Mouse (Mus musculus): ENCODE measurements around the gene Intu. TPM values are rescaled to one million over a fixed set of nuclear protein-coding genes. Genes with fewer than 3 reads are reported as not detected.

Intu gene
- 2.7 and 3.7 TPM in 2 replicates for polyA plus RNA-seq (2015; fragmentation: Nextera tagmentation; extraction: Ambion mirVana)

DNA sequence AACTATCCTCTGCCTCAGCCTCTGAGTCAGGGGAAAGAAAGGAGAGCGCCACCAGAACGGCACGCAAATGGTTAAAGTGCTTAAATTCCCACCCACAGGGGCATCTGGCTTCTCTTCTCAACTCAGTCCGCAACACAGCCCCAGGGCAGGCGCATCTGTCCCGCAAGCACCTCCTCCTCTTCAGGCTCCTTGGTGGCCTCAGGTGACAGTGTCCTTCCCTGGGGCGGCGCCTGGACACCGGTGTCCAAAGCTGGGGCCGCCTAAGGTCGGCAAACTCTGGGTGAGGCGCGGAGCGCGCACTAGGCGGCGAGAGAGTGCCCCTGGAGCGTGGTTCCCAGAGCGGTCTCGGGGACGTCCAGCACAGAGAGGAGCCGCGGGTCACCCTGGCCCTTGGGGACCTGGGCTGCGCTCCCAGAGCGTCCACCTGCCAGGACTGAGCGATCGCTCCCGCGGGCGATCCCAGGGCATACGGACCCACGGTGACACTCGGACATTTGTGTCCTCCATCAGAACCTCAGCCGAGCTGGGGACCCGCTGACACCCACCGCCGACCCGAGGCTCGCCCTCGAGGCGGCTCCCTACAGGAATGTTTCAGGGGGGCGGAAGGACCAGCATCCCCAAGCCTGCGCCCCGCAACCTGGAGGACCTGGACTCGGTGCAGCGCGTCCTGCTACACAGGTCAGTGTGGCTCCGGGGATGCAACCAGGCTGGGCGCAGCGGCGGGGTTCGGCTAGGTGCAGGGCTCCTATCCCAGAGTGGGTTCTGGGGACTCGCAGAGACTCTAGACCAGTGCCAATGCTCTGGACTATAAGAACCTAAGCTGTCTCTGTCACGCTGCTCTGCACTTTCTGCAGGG lies at the start of gene Intu:
TSS of gene Intu (plus strand) at position 1 of the 856 bp plus-strand sequence.
- H3K9me3 ChIP-seq (replicated peaks; ENCODE audit: control insufficient read depth, low read length): peaks cover 3% of the 10 kb centered on the region; the same call in 1 of the 2 replicates
- peak within 1 kb of the TSS; percentile 72 for H3K9ac ChIP-seq (ENCODE audit: low read length)
- peak within 1 kb of the TSS; percentile 99 for H3K4me2 ChIP-seq (ENCODE audit: low read depth, low read length)
- H3K27ac ChIP-seq (ENCODE audit: low read length): no peak within 1 kb of the TSS
- ATAC-seq (replicated peaks; ENCODE audit: extremely low read depth, insufficient read depth, low FRiP score): peak; percentile 84
- peak within 1 kb of the TSS; percentile 70 for H3K4me3 ChIP-seq (ENCODE audit: low read length)
- H3K27me3 ChIP-seq (ENCODE audit: control insufficient read depth, insufficient read depth, low read length): peaks cover 12% of the 10 kb centered on the region
- H3K36me3 ChIP-seq (ENCODE audit: control insufficient read depth, insufficient read depth): no peaks in the 10 kb centered on the region
- peaks cover 23% of the 10 kb centered on the region for H3K4me1 ChIP-seq (ENCODE audit: control insufficient read depth, insufficient read depth, low read length)
- WGBS: under 1% methylated on average over 54 of the region's 54 CpGs

DNA sequence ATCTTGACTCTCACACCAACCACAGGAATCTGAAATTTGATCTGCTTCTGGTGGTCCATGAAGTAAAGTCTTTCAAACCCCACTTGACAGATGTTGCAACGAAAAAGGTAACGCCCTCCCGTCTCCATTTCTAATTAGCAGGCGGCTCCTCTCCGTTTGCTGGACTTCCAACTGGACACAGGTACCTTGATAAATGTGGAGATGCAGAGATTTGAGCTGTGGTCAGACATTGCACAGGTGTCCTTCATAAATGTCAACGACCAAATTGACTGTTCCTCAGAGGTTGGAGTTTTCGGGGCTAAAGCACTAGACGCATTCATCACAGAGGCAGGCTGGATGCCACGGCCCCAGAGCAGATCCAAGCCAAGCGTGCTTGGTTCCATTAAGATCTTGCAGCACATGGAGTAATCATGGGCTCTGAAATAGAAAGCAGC lies 47.8 kb upstream of the Intu start:
- Histone ChIP-seq H3K27ac (ENCODE audit: low read length) (no peak overlapping the region), H3K9ac (ENCODE audit: low read length) (no peak overlapping the region), H3K27me3 (ENCODE audit: control insufficient read depth, insufficient read depth, low read length) (no peaks in the 10 kb centered on the region), H3K4me2 (ENCODE audit: low read depth, low read length) (peak overlapping the region; percentile 34; the same call in 1 of the 2 replicates), H3K9me3 (replicated peaks; ENCODE audit: control insufficient read depth, low read length) (no peaks in the 10 kb centered on the region), H3K4me1 (ENCODE audit: control insufficient read depth, insufficient read depth, low read length) (no peaks in the 10 kb centered on the region), H3K4me3 (ENCODE audit: low read length) (no peak overlapping the region), H3K36me3 (ENCODE audit: control insufficient read depth, insufficient read depth) (no peaks in the 10 kb centered on the region)
- no peak for ATAC-seq (replicated peaks; ENCODE audit: extremely low read depth, insufficient read depth, low FRiP score)
- WGBS: 44% methylated on average over 10 of the region's 10 CpGs

- no peak overlapping the region for H3K4me3 ChIP-seq (ENCODE audit: low read length)
- no peak overlapping the region for H3K4me2 ChIP-seq (ENCODE audit: low read depth, low read length)
- 90% methylated on average over 4 of the region's 4 CpGs for WGBS
- H3K9me3 ChIP-seq (replicated peaks; ENCODE audit: control insufficient read depth, low read length): peaks cover 6% of the 10 kb centered on the region; the same call in 1 of the 2 replicates
- no peak overlapping the region for H3K9ac ChIP-seq (ENCODE audit: low read length)
- no peaks in the 10 kb centered on the region for H3K4me1 ChIP-seq (ENCODE audit: control insufficient read depth, insufficient read depth, low read length)
- no peak overlapping the region for H3K27ac ChIP-seq (ENCODE audit: low read length)
- ATAC-seq (replicated peaks; ENCODE audit: extremely low read depth, insufficient read depth, low FRiP score): no peak
- H3K27me3 ChIP-seq (ENCODE audit: control insufficient read depth, insufficient read depth, low read length): no peaks in the 10 kb centered on the region
- no peaks in the 10 kb centered on the region for H3K36me3 ChIP-seq (ENCODE audit: control insufficient read depth, insufficient read depth)
These were observed 43.7 kb upstream of the Intu start for GRCm38 (mm10) chr3:40487381-40487780.

DNA sequence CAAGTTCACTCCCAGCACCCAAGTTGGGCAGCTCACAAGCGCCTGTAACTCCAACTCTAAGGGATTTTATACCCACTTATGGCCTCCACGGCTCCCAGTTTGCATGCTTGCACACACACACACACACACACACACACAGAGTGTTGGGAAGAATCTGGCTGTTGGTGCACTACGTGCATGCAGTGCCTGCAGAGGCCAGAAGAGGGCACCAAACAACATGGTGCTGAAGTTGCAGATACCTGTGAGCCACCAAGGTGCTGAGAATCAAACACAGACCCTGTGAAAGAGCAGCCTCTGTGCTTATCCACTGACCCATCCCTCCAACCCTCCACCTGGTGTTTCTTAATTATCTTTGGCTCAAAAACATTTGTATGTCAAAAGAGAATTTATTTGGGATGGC lies 39.3 kb upstream of the Intu start:
- 83% methylated on average over 3 of the region's 3 CpGs for WGBS
- Histone ChIP-seq H3K27ac (ENCODE audit: low read length) (no peak overlapping the region), H3K27me3 (ENCODE audit: control insufficient read depth, insufficient read depth, low read length) (no peaks in the 10 kb centered on the region), H3K36me3 (ENCODE audit: control insufficient read depth, insufficient read depth) (no peaks in the 10 kb centered on the region), H3K9me3 (replicated peaks; ENCODE audit: control insufficient read depth, low read length) (peaks cover 6% of the 10 kb centered on the region; the same call in 1 of the 2 replicates), H3K4me2 (ENCODE audit: low read depth, low read length) (no peak overlapping the region), H3K4me3 (ENCODE audit: low read length) (no peak overlapping the region), H3K4me1 (ENCODE audit: control insufficient read depth, insufficient read depth, low read length) (peaks cover 2% of the 10 kb centered on the region; the same call in 1 of the 2 replicates), H3K9ac (ENCODE audit: low read length) (no peak overlapping the region)
- no peak for ATAC-seq (replicated peaks; ENCODE audit: extremely low read depth, insufficient read depth, low FRiP score)

GRCm38 (mm10) chr3:40498898-40499297 lies 32.2 kb upstream of the Intu start:
- H3K27ac ChIP-seq (ENCODE audit: low read length): no peak overlapping the region
- no peak for ATAC-seq (replicated peaks; ENCODE audit: extremely low read depth, insufficient read depth, low FRiP score)
- WGBS: 85% methylated on average over 3 of the region's 3 CpGs
- H3K4me1 ChIP-seq (ENCODE audit: control insufficient read depth, insufficient read depth, low read length): no peaks in the 10 kb centered on the region
- no peaks in the 10 kb centered on the region for H3K36me3 ChIP-seq (ENCODE audit: control insufficient read depth, insufficient read depth)
- H3K9me3 ChIP-seq (replicated peaks; ENCODE audit: control insufficient read depth, low read length): no peaks in the 10 kb centered on the region
- H3K4me2 ChIP-seq (ENCODE audit: low read depth, low read length): no peak overlapping the region
- H3K9ac ChIP-seq (ENCODE audit: low read length): no peak overlapping the region
- H3K27me3 ChIP-seq (ENCODE audit: control insufficient read depth, insufficient read depth, low read length): no peaks in the 10 kb centered on the region
- no peak overlapping the region for H3K4me3 ChIP-seq (ENCODE audit: low read length)

DNA sequence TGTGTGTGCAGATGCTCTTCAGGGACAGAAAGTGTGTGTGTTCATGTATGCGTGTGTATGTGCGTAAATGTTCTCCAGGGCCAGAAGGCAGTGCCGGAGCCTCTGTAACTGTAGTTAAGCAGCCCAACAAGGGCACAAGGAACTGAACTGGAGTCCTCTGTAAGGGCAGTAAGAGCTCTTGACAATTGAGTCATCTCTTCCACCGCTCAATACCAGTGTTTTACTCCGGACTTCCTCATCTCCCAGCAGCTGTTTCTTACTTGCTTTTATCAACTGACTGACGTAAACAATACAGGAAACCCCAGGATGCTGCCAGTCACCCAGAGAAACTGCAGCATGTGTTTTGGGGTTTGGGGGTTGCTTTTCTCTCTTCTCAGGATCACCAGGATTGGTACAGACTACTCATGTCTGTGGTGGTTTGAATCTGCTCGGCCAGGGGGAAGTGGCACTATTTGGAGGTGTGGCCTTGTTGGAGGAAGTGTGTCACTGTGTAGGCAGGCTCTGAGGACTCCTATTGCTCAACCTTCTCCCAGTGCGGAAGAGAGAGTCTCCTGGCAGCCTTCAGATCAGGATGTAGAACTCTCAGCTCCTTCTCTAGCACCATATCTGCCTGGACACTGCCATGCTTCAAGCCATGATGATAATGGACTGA lies 30.8 kb upstream of the Intu start:
- H3K36me3 ChIP-seq (ENCODE audit: control insufficient read depth, insufficient read depth): no peaks in the 10 kb centered on the region
- 79% methylated on average over 8 of the region's 8 CpGs for WGBS
- H3K27ac ChIP-seq (ENCODE audit: low read length): no peak overlapping the region
- no peak overlapping the region for H3K4me3 ChIP-seq (ENCODE audit: low read length)
- H3K4me2 ChIP-seq (ENCODE audit: low read depth, low read length): no peak overlapping the region
- no peaks in the 10 kb centered on the region for H3K27me3 ChIP-seq (ENCODE audit: control insufficient read depth, insufficient read depth, low read length)
- ATAC-seq (replicated peaks; ENCODE audit: extremely low read depth, insufficient read depth, low FRiP score): no peak
- no peaks in the 10 kb centered on the region for H3K4me1 ChIP-seq (ENCODE audit: control insufficient read depth, insufficient read depth, low read length)
- H3K9me3 ChIP-seq (replicated peaks; ENCODE audit: control insufficient read depth, low read length): no peaks in the 10 kb centered on the region
- no peak overlapping the region for H3K9ac ChIP-seq (ENCODE audit: low read length)

- Histone ChIP-seq H3K9me3 (replicated peaks; ENCODE audit: control insufficient read depth, low read length) (no peaks in the 10 kb centered on the region), H3K4me2 (ENCODE audit: low read depth, low read length) (no peak overlapping the region), H3K36me3 (ENCODE audit: control insufficient read depth, insufficient read depth) (no peaks in the 10 kb centered on the region), H3K4me3 (ENCODE audit: low read length) (no peak overlapping the region), H3K27ac (ENCODE audit: low read length) (no peak overlapping the region), H3K27me3 (ENCODE audit: control insufficient read depth, insufficient read depth, low read length) (no peaks in the 10 kb centered on the region), H3K9ac (ENCODE audit: low read length) (no peak overlapping the region), H3K4me1 (ENCODE audit: control insufficient read depth, insufficient read depth, low read length) (no peaks in the 10 kb centered on the region)
- no peak for ATAC-seq (replicated peaks; ENCODE audit: extremely low read depth, insufficient read depth, low FRiP score)
- WGBS: 74% methylated on average over 5 of the region's 5 CpGs
These were observed 26.7 kb upstream of the Intu start for GRCm38 (mm10) chr3:40504377-40504776.

DNA sequence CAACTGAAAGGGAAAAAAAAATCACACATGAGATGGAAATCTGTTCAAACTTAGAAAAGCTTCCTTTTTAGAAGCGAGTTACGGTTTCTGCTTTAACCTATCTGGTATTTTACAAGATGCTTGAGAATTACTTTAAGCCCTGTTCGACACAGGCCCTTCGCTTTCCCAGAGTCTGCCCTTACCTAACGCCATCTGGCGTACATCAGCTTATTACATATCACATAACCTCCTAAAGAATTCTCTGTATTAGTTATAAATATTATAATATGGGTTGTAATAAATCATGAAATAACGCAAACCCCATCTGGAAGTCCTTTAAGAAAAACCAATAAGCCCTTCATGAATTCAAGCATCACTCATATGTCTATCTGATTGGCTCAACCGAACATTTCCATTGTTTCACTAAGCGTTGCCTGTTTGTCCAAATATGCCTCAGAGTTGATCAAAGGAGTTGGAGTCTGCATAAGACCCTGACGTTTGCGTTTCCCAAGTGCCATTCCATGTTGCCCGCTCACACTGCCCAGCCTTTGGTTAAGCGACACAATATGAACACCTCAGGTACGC lies 25.6 kb upstream of the Intu start:
- Histone ChIP-seq H3K4me3 (ENCODE audit: low read length) (no peak overlapping the region), H3K27me3 (ENCODE audit: control insufficient read depth, insufficient read depth, low read length) (no peaks in the 10 kb centered on the region), H3K9ac (ENCODE audit: low read length) (no peak overlapping the region), H3K27ac (ENCODE audit: low read length) (no peak overlapping the region), H3K36me3 (ENCODE audit: control insufficient read depth, insufficient read depth) (no peaks in the 10 kb centered on the region), H3K9me3 (replicated peaks; ENCODE audit: control insufficient read depth, low read length) (no peaks in the 10 kb centered on the region), H3K4me2 (ENCODE audit: low read depth, low read length) (no peak overlapping the region), H3K4me1 (ENCODE audit: control insufficient read depth, insufficient read depth, low read length) (peaks cover 2% of the 10 kb centered on the region; the same call in 1 of the 2 replicates)
- ATAC-seq (replicated peaks; ENCODE audit: extremely low read depth, insufficient read depth, low FRiP score): no peak
- 85% methylated on average over 14 of the region's 14 CpGs for WGBS
